Mouse (Mus musculus): ENCODE measurements at regions not wholly inside any gene's neighbourhood (a gene's known extent, or its start where the extent isn't known, plus 50 kb on each side); places are given as distances from the start of the nearest gene placed in this dataset.

DNA sequence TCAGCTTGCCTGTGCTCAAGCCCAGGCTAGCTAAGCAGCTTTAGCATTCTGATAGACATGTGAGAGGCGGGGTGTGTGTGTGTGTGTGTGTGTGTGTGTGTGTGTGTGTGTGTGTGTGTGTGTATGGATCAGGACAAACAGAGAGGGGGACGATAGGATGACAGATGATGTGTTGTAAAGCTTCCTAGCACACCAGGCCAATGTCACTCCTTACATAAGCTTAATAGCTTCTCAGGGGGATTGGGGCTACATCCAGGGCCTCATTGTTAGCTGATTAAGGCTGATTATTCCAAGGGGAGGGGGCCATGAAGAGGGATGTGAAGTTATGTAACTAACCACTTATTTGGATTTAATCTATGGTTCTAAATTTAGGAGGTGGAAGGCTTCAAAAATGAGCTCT lies 76.9 kb downstream of the Lsm3 start:
- no peak for DNase-seq (ENCODE audit: extremely low read depth, low read depth, low spot score)
- Histone ChIP-seq H3K4me1 (ENCODE audit: control insufficient read depth, insufficient read depth, low read length) (peaks cover 8% of the 10 kb centered on the region), H3K27ac (replicated peaks; ENCODE audit: insufficient read depth, low read depth, low read length) (no peak overlapping the region), H3K79me2 (ENCODE audit: control insufficient read depth, insufficient read depth, low read length) (no peaks in the 10 kb centered on the region), H3K36me3 (ENCODE audit: control insufficient read depth, insufficient read depth, low read length) (no peaks in the 10 kb centered on the region), H3K27me3 (ENCODE audit: control insufficient read depth, insufficient read depth, low read length) (no peaks in the 10 kb centered on the region), H3K4me3 (ENCODE audit: insufficient read depth, low read depth, low read length) (no peak overlapping the region), H3K9ac (ENCODE audit: low read depth, low read length) (no peak overlapping the region)
- WGBS: 70% methylated on average over 2 of the region's 2 CpGs
- TF ChIP-seq POLR2A (IDR thresholded peaks at IDR 0.05; ENCODE audit: extremely low read depth, insufficient read depth, low read length) (no peak), CTCF (IDR thresholded peaks at IDR 0.05; ENCODE audit: low read depth, low read length) (no peak)

DNA sequence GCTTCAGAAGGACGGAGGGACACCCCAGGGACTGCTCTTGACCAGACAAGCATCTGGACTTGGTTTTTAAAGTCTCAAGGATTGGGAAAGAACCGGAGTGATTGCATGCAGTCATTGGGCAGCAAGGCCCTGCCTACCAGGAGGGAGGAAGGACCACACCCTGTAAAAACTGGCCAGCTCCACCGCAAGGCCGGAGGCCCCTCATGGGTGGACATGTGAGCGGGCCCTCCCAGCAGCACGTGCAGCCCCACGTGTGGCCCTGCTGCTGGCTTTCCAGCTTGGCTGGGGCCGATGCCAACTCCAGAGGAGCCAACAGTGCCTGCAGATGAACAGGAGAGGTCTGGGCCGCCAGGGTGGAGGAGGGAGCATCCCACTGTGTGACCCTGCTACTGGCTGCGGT lies 83.2 kb downstream of the Lsm3 start:
- Histone ChIP-seq H3K9ac (ENCODE audit: low read depth, low read length) (no peak overlapping the region), H3K36me3 (ENCODE audit: control insufficient read depth, insufficient read depth, low read length) (no peaks in the 10 kb centered on the region), H3K4me3 (ENCODE audit: insufficient read depth, low read depth, low read length) (no peak overlapping the region), H3K4me1 (ENCODE audit: control insufficient read depth, insufficient read depth, low read length) (no peaks in the 10 kb centered on the region), H3K79me2 (ENCODE audit: control insufficient read depth, insufficient read depth, low read length) (no peaks in the 10 kb centered on the region), H3K27me3 (ENCODE audit: control insufficient read depth, insufficient read depth, low read length) (no peaks in the 10 kb centered on the region), H3K27ac (replicated peaks; ENCODE audit: insufficient read depth, low read depth, low read length) (no peak overlapping the region)
- no peak for TF ChIP-seq POLR2A (IDR thresholded peaks at IDR 0.05; ENCODE audit: extremely low read depth, insufficient read depth, low read length)
- no peak for TF ChIP-seq CTCF (IDR thresholded peaks at IDR 0.05; ENCODE audit: low read depth, low read length)
- DNase-seq (ENCODE audit: extremely low read depth, low read depth, low spot score): peak; percentile 81
- 53% methylated on average over 10 of the region's 10 CpGs for WGBS

DNA sequence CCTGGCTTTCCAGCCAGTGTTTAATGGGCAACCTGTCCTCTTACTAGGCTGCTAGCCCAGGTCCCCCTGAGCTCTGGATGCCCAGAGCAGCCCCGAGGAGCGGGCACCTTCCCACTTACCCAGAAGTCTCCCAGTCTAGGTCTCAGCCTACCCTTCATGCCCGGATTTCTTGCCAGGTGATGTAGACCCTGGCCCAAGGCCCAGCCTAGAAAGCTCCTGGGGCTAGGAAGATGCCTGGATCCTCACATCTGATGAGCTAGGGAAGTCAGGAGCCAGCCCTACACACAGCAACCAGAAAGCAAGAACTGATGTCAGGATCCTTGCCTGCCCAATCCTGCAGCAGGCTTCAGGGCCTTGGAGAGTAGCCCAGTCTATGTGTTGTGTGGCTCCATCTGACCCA lies 83.7 kb upstream of the Slc6a6 start:
- Histone ChIP-seq H3K27ac (replicated peaks; ENCODE audit: insufficient read depth, low read depth, low read length) (no peak overlapping the region), H3K79me2 (ENCODE audit: control insufficient read depth, insufficient read depth, low read length) (no peaks in the 10 kb centered on the region), H3K4me1 (ENCODE audit: control insufficient read depth, insufficient read depth, low read length) (no peaks in the 10 kb centered on the region), H3K9ac (ENCODE audit: low read depth, low read length) (no peak overlapping the region), H3K27me3 (ENCODE audit: control insufficient read depth, insufficient read depth, low read length) (no peaks in the 10 kb centered on the region), H3K36me3 (ENCODE audit: control insufficient read depth, insufficient read depth, low read length) (no peaks in the 10 kb centered on the region), H3K4me3 (ENCODE audit: insufficient read depth, low read depth, low read length) (no peak overlapping the region)
- DNase-seq (ENCODE audit: extremely low read depth, low read depth, low spot score): no peak
- TF ChIP-seq POLR2A (IDR thresholded peaks at IDR 0.05; ENCODE audit: extremely low read depth, insufficient read depth, low read length) (no peak), CTCF (IDR thresholded peaks at IDR 0.05; ENCODE audit: low read depth, low read length) (no peak)
- whole genome bisulfite sequencing: 90% methylated on average over 3 of the region's 3 CpGs

DNA sequence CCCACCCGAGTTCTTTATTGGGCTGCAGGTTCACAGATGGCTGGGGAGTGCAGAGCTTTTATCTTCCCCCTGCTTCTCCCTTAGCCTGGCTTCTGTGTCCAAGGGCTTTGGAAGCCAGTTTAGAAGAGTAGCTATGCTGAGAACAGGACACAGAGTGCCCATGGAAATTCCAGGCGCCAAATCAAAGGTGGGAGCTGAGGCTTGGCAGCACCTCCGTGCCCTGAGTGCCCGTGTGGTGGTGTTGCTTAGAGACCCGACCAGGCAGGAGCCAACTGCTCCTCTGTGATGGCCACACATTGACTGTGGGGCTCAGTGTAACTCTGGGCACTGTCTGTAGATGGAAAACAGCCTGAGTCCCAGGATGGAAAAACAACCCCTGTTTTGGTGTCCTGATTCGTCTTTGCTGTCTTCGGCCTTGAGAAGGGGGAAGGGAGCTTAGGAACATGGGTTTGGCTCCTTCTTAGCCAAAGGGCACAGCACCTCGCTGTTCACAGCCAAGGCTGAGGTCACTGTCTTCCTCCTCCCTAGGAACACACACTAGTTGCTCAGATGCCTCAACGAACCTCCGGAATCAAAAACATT lies 77.1 kb upstream of the Slc6a6 start:
- Histone ChIP-seq H3K4me3 (ENCODE audit: insufficient read depth, low read depth, low read length) (no peak overlapping the region), H3K79me2 (ENCODE audit: control insufficient read depth, insufficient read depth, low read length) (no peaks in the 10 kb centered on the region), H3K27ac (replicated peaks; ENCODE audit: insufficient read depth, low read depth, low read length) (no peak overlapping the region), H3K4me1 (ENCODE audit: control insufficient read depth, insufficient read depth, low read length) (no peaks in the 10 kb centered on the region), H3K36me3 (ENCODE audit: control insufficient read depth, insufficient read depth, low read length) (no peaks in the 10 kb centered on the region), H3K27me3 (ENCODE audit: control insufficient read depth, insufficient read depth, low read length) (no peaks in the 10 kb centered on the region), H3K9ac (ENCODE audit: low read depth, low read length) (no peak overlapping the region)
- TF ChIP-seq CTCF (IDR thresholded peaks at IDR 0.05; ENCODE audit: low read depth, low read length) (no peak), POLR2A (IDR thresholded peaks at IDR 0.05; ENCODE audit: extremely low read depth, insufficient read depth, low read length) (no peak)
- no peak for DNase-seq (ENCODE audit: extremely low read depth, low read depth, low spot score)
- WGBS: 82% methylated on average over 10 of the region's 10 CpGs

DNA sequence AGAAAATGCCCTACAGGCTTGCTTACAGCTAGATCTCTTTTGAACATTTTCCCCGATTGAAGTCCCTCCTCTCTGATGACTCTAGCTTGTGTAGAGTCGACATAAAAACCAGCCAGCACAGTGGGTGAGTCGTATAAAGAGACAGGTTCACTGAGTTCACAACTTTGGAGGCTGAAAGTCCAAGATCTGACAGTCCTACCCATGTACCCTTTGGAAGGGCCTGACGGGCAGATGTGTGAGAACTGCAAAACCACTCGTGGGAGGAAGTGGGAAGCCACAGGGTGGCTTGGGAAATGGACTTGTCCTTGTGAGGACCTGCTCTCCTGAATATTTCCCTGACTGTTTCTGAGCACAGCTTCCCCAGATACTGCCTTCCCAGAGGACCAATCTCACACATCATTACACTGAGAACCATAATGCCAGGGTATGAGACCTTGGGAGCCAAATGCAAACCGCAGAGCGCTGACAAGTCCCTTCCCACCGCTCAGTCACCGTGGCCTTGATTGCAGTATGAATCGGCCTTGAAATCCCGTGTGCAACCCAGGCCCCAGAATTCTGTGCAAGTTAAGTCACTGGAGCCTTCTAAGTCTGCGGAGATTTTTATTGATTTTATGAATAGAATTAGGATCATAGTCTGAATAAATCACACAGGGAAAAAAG lies 76.1 kb upstream of the Slc6a6 start:
- H3K4me3 ChIP-seq (ENCODE audit: insufficient read depth, low read depth, low read length): no peak overlapping the region
- no peaks in the 10 kb centered on the region for H3K27me3 ChIP-seq (ENCODE audit: control insufficient read depth, insufficient read depth, low read length)
- no peak for DNase-seq (ENCODE audit: extremely low read depth, low read depth, low spot score)
- no peaks in the 10 kb centered on the region for H3K4me1 ChIP-seq (ENCODE audit: control insufficient read depth, insufficient read depth, low read length)
- no peak overlapping the region for H3K27ac ChIP-seq (replicated peaks; ENCODE audit: insufficient read depth, low read depth, low read length)
- H3K9ac ChIP-seq (ENCODE audit: low read depth, low read length): no peak overlapping the region
- 81% methylated on average over 12 of the region's 12 CpGs for WGBS
- H3K36me3 ChIP-seq (ENCODE audit: control insufficient read depth, insufficient read depth, low read length): no peaks in the 10 kb centered on the region
- TF ChIP-seq POLR2A (IDR thresholded peaks at IDR 0.05; ENCODE audit: extremely low read depth, insufficient read depth, low read length): no peak
- no peak for TF ChIP-seq CTCF (IDR thresholded peaks at IDR 0.05; ENCODE audit: low read depth, low read length)
- H3K79me2 ChIP-seq (ENCODE audit: control insufficient read depth, insufficient read depth, low read length): no peaks in the 10 kb centered on the region

DNA sequence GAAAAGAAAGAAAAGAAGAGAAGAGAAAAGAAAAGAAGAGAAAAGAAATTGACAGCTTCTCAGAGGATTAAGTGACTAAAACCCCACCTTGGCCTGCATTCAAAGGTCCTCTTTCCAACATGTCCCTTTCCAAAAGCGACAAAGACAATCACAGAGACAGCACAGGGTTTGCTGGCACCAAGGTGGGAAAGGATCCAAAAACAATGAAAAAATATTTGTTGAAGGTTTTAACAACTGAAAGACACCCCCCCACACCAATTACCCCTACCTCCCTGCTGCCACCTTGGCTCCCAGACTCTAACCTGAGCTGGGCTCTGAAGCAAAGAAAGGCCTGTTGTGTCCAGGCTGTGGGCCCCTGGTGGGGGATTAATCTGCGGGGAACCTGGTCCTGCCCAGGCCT lies 74.2 kb upstream of the Slc6a6 start:
- Histone ChIP-seq H3K4me1 (ENCODE audit: control insufficient read depth, insufficient read depth, low read length) (no peaks in the 10 kb centered on the region; the same call in 1 of the 2 replicates), H3K36me3 (ENCODE audit: control insufficient read depth, insufficient read depth, low read length) (no peaks in the 10 kb centered on the region), H3K27ac (replicated peaks; ENCODE audit: insufficient read depth, low read depth, low read length) (no peak overlapping the region), H3K79me2 (ENCODE audit: control insufficient read depth, insufficient read depth, low read length) (no peaks in the 10 kb centered on the region), H3K27me3 (ENCODE audit: control insufficient read depth, insufficient read depth, low read length) (no peaks in the 10 kb centered on the region), H3K9ac (ENCODE audit: low read depth, low read length) (no peak overlapping the region), H3K4me3 (ENCODE audit: insufficient read depth, low read depth, low read length) (no peak overlapping the region)
- DNase-seq (ENCODE audit: extremely low read depth, low read depth, low spot score): no peak
- no peak for TF ChIP-seq POLR2A (IDR thresholded peaks at IDR 0.05; ENCODE audit: extremely low read depth, insufficient read depth, low read length)
- no peak for TF ChIP-seq CTCF (IDR thresholded peaks at IDR 0.05; ENCODE audit: low read depth, low read length)
- 68% methylated on average over 2 of the region's 2 CpGs for WGBS
